Mouse (Mus musculus): ENCODE measurements around the gene Elavl3. TPM values are rescaled to one million over a fixed set of nuclear protein-coding genes. Genes with fewer than 3 reads are reported as not detected.
A peak's percentile ranks its signal among the peaks of the same experiment; 100 is the strongest.

The Elavl3 gene
- polyA plus RNA-seq, 1 experiment, result 0.06 TPM

DNA sequence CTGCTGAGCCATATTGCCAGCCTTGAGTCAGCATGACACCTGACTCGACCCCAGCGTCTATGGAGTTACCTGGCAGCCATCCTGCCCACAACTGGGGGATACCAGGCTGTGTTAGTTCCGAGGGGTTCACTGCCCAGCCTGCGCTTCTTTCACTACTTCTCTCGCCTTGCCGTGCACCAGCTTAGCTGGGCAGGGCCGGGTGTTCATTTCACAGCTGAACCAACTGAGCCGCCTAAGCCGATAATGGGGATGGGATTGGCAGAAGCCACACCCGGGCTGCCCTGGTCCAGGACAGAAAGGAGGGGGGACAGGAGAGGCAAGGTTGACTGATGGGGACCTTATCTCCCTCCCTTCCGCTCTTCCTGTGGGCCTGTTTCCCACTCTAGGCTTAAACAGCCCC is 2.5 kb downstream of the Elavl3 start:
- TF ChIP-seq MYOG (IDR thresholded peaks at IDR 0.05; ENCODE audit: control insufficient read depth in 1 of 3, insufficient read depth in 1 of 3, insufficient read length in 2 of 3, low read depth in 2 of 3), result no peak
- TF ChIP-seq MYOD1 (IDR thresholded peaks at IDR 0.05; ENCODE audit: control insufficient read depth in 1 of 3, insufficient read length in 2 of 3, low read depth in 2 of 3), result no peak
- TF ChIP-seq CEBPB (IDR thresholded peaks at IDR 0.05; ENCODE audit: insufficient read depth, poor library complexity, severe bottlenecking), result no peak
- no peak for TF ChIP-seq TCF3 (IDR thresholded peaks at IDR 0.05; ENCODE audit: insufficient read length, low read depth)
- TF ChIP-seq POLR2A (IDR thresholded peaks at IDR 0.05; ENCODE audit: insufficient read length, low read depth), result no peak
- TF ChIP-seq SRF (IDR thresholded peaks at IDR 0.05; ENCODE audit: control insufficient read depth, insufficient read length, low read depth), result no peak
- no peak for TF ChIP-seq REST (IDR thresholded peaks at IDR 0.05; ENCODE audit: insufficient read depth, insufficient read length)
- no peak for TF ChIP-seq E2F4 (IDR thresholded peaks at IDR 0.05; ENCODE audit: insufficient read depth)
- TF ChIP-seq POLR2AphosphoS2 (IDR thresholded peaks at IDR 0.05; ENCODE audit: insufficient read length, low read depth), result no peak
- no peaks in the 10 kb centered on the region for H3K36me3 ChIP-seq (ENCODE audit: control insufficient read depth, insufficient read depth)
- H3ac ChIP-seq (ENCODE audit: control insufficient read depth, insufficient read length), result no peak overlapping the region
- no peak overlapping the region for H3K4me2 ChIP-seq (ENCODE audit: low read depth)
- H3K27me3 ChIP-seq (ENCODE audit: control insufficient read depth, insufficient read depth, insufficient read length), result peaks cover 47% of the 10 kb centered on the region
- no peaks in the 10 kb centered on the region for H3K79me2 ChIP-seq (ENCODE audit: control insufficient read depth, insufficient read depth)
- no peak overlapping the region for H3K4me3 ChIP-seq

DNA sequence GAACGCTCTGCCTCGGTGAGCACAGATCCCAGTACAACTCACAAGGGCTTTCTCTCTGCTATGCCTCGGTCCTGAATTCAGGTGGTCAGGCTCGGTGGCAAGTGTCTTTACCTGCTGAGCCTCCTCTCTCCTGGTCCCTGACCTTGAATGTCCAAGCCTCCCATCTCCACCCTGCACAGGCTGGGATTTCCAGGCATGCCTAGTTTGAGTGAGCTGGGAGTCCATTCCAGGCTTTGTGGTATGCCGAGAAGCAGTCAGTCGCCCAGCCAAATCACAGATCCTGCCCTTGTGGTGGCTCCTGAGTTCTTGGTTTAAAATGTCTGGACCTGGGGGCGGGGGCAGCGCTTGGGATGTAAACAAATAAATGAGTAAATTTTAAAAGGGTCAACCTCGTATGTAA is 4.5 kb downstream of the Elavl3 start:
- Histone ChIP-seq H3K4me2 (ENCODE audit: low read depth) (peak overlapping the region; percentile 27), H3K36me3 (ENCODE audit: control insufficient read depth, insufficient read depth) (no peaks in the 10 kb centered on the region), H3K27me3 (ENCODE audit: control insufficient read depth, insufficient read depth, insufficient read length) (peaks cover 49% of the 10 kb centered on the region), H3ac (ENCODE audit: control insufficient read depth, insufficient read length) (no peak overlapping the region), H3K79me2 (ENCODE audit: control insufficient read depth, insufficient read depth) (no peaks in the 10 kb centered on the region), H3K4me3 (no peak overlapping the region)
- TF ChIP-seq CEBPB (IDR thresholded peaks at IDR 0.05; ENCODE audit: insufficient read depth, poor library complexity, severe bottlenecking), result no peak
- no peak for TF ChIP-seq TCF12 (IDR thresholded peaks at IDR 0.05; ENCODE audit: insufficient read depth, poor library complexity, severe bottlenecking)
- no peak for TF ChIP-seq REST (IDR thresholded peaks at IDR 0.05; ENCODE audit: insufficient read depth, insufficient read length)
- TF ChIP-seq POLR2AphosphoS2 (IDR thresholded peaks at IDR 0.05; ENCODE audit: insufficient read length, low read depth), result no peak
- TF ChIP-seq E2F4 (IDR thresholded peaks at IDR 0.05; ENCODE audit: insufficient read depth), result no peak
- TF ChIP-seq TCF3 (IDR thresholded peaks at IDR 0.05; ENCODE audit: insufficient read length, low read depth), result no peak
- no peak for TF ChIP-seq POLR2A (IDR thresholded peaks at IDR 0.05; ENCODE audit: insufficient read length, low read depth)
- TF ChIP-seq MAX (IDR thresholded peaks at IDR 0.05; ENCODE audit: low read depth), result no peak
- TF ChIP-seq SRF (IDR thresholded peaks at IDR 0.05; ENCODE audit: control insufficient read depth, insufficient read length, low read depth), result no peak
- TF ChIP-seq MYOD1 (IDR thresholded peaks at IDR 0.05; ENCODE audit: control insufficient read depth in 1 of 3, insufficient read length in 2 of 3, low read depth in 2 of 3), result no peak
- TF ChIP-seq USF1 (IDR thresholded peaks at IDR 0.05; ENCODE audit: low read depth), result no peak

DNA sequence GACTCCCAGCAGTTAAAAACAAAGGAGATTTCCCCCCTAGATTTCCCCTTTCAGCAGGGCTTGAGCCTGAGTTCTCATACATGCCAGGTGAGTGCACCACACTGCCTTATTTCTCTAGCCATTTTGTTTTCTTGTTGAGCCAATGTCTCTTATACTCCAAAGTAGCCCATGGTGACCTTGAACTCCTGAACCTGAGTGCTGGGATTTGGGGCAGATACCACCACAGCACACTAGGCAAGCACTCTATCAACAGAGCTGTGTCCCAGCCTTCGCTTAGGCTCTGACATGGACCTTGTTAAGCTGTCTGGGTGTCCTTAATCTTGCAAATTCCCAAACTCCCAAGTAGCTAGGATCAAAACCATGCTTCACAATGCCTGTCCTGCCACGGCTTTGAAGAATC is 10.0 kb downstream of the Elavl3 start:
- Histone ChIP-seq H3K36me3 (ENCODE audit: control insufficient read depth, insufficient read depth) (no peaks in the 10 kb centered on the region), H3K4me3 (no peak overlapping the region), H3K79me2 (ENCODE audit: control insufficient read depth, insufficient read depth) (no peaks in the 10 kb centered on the region), H3K27me3 (ENCODE audit: control insufficient read depth, insufficient read depth, insufficient read length) (peaks cover 22% of the 10 kb centered on the region), H3K4me2 (ENCODE audit: low read depth) (no peak overlapping the region), H3ac (ENCODE audit: control insufficient read depth, insufficient read length) (no peak overlapping the region)
- TF ChIP-seq MAX (IDR thresholded peaks at IDR 0.05; ENCODE audit: low read depth) (no peak), USF1 (IDR thresholded peaks at IDR 0.05; ENCODE audit: low read depth) (no peak), POLR2AphosphoS2 (IDR thresholded peaks at IDR 0.05; ENCODE audit: insufficient read length, low read depth) (no peak), MYOD1 (IDR thresholded peaks at IDR 0.05; ENCODE audit: control insufficient read depth in 1 of 3, insufficient read length in 2 of 3, low read depth in 2 of 3) (no peak), POLR2A (IDR thresholded peaks at IDR 0.05; ENCODE audit: insufficient read length, low read depth) (no peak), MYOG (IDR thresholded peaks at IDR 0.05; ENCODE audit: control insufficient read depth in 1 of 3, insufficient read depth in 1 of 3, insufficient read length in 2 of 3, low read depth in 2 of 3) (no peak), SRF (IDR thresholded peaks at IDR 0.05; ENCODE audit: control insufficient read depth, insufficient read length, low read depth) (no peak)

DNA sequence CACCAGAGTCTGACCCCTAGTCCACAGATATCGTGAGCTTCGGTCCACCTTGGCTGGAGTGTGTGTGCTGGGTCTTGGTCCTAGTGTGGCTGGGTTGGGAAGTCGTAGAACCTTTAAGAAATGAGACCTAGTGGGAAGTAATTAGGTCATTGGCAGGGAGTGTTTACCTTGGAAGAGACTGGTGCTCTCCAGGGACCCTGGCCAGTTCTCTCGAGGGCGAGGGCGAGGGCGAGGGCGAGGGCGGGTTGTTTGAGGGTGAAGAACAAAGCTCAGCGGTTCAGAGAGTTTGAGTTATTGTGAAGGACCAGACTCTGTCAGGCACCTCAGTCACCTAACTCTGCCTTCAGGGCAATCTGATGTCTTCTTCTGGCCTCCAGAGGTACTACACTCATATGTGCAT is 14.0 kb downstream of the Elavl3 start:
- Histone ChIP-seq H3K4me3 (no peak overlapping the region), H3K27me3 (ENCODE audit: control insufficient read depth, insufficient read depth, insufficient read length) (peaks cover 39% of the 10 kb centered on the region), H3K79me2 (ENCODE audit: control insufficient read depth, insufficient read depth) (no peaks in the 10 kb centered on the region), H3ac (ENCODE audit: control insufficient read depth, insufficient read length) (no peak overlapping the region), H3K36me3 (ENCODE audit: control insufficient read depth, insufficient read depth) (no peaks in the 10 kb centered on the region), H3K4me2 (ENCODE audit: low read depth) (no peak overlapping the region)
- TF ChIP-seq MAX (IDR thresholded peaks at IDR 0.05; ENCODE audit: low read depth) (no peak), TCF12 (IDR thresholded peaks at IDR 0.05; ENCODE audit: insufficient read depth, poor library complexity, severe bottlenecking) (no peak), POLR2AphosphoS2 (IDR thresholded peaks at IDR 0.05; ENCODE audit: insufficient read length, low read depth) (no peak), CEBPB (IDR thresholded peaks at IDR 0.05; ENCODE audit: insufficient read depth, poor library complexity, severe bottlenecking) (no peak), USF1 (IDR thresholded peaks at IDR 0.05; ENCODE audit: low read depth) (no peak), REST (IDR thresholded peaks at IDR 0.05; ENCODE audit: insufficient read depth, insufficient read length) (no peak), POLR2A (IDR thresholded peaks at IDR 0.05; ENCODE audit: insufficient read length, low read depth) (no peak), MYOG (IDR thresholded peaks at IDR 0.05; ENCODE audit: control insufficient read depth in 1 of 3, insufficient read depth in 1 of 3, insufficient read length in 2 of 3, low read depth in 2 of 3) (no peak), MYOD1 (IDR thresholded peaks at IDR 0.05; ENCODE audit: control insufficient read depth in 1 of 3, insufficient read length in 2 of 3, low read depth in 2 of 3) (no peak), E2F4 (IDR thresholded peaks at IDR 0.05; ENCODE audit: insufficient read depth) (no peak)

Measured in myocyte (in vitro differentiated cells).